Mouse (Mus musculus): ENCODE data around the gene 4931422A03Rik.

DNA sequence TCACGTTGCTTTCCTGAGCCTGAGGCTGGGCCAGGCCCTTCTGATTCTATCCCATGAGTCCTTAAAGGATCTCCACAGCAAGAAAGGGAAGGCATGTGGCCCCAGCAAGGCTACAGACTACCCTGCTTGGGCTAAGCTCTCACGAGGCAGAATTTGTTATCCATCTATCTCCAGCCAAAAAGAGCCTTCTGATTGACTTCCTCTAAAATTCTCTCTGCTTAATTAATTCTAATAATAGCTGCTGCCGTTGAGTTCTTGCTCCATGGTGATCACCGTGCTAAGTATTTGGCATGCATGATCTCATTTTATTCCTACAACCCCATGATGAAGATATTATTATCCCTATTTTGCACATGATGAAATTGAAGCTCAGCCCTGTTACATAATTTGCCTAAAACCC is 65.8 kb downstream of the 4931422A03Rik start:
- TF ChIP-seq CTCF (IDR thresholded peaks at IDR 0.05; ENCODE audit: control insufficient read depth, insufficient read depth, low read length) (no peak), POLR2A (IDR thresholded peaks at IDR 0.05; ENCODE audit: borderline replicate concordance, control insufficient read depth, low read depth, low read length) (no peak)

Data from bone marrow, adult 2 months (tissue).